Mouse (Mus musculus) liver, embryonic 14.5 days (tissue): Measurements from ENCODE around the gene Smyd1. TPM values are rescaled to one million over a fixed set of nuclear protein-coding genes. Genes with fewer than 3 reads are reported as not detected.

Source experiments
- ATAC-seq: fragments of 200-750 bp; cut with Nextera tagmentation; 2 replicates; pipeline ENCODE4 v1.8.0; 2017; ENCODE audit warnings: moderate number of reproducible peaks, mild to moderate bottlenecking, moderate library complexity; ENCODE audit not compliant: insufficient read depth
- DNase-seq, 3 experiments: peaks; one replicate each; pipeline ENCODE4 v3.0.0-alpha.2; 2012 to 2013; ENCODE audit warnings: low read depth in 3 of 3, low spot score in 3 of 3
- H3K27ac ChIP-seq: fragments of 300-500 bp; sonication (generic); 2 replicates; pipeline ENCODE4 v1.5.1; 2014; ENCODE audit warnings: moderate library complexity, mild to moderate bottlenecking, control low read depth, inconsistent platforms
- H3K27me3 ChIP-seq: fragments of 300-500 bp; sonication (generic); 2 replicates; pipeline ENCODE4 v1.6.1; 2014; ENCODE audit warnings: mild to moderate bottlenecking, low read length, moderate library complexity; ENCODE audit not compliant: control insufficient read depth, insufficient read depth
- H3K36me3 ChIP-seq: fragments of 300-500 bp; sonication (generic); replicated peaks from 2 replicates; pipeline ENCODE4 v1.6.1; 2014; ENCODE audit warnings: low read depth; ENCODE audit not compliant: control insufficient read depth, insufficient read depth
- H3K4me1 ChIP-seq, 2 experiments: fragments of 200-500 bp in 1 of 2; fragments of 300-500 bp in 1 of 2; sonication (generic) in 1 of 2; replicated peaks; 2 replicates each; pipeline ENCODE4 v1.6.1; 2012 to 2014; ENCODE audit warnings: antibody characterized with exemption in 1 of 2, inconsistent platforms in 1 of 2, low read length in 1 of 2; ENCODE audit not compliant: control insufficient read depth in 2 of 2, insufficient read depth in 2 of 2
- H3K4me2 ChIP-seq: fragments of 300-500 bp; sonication (generic); 2 replicates; pipeline ENCODE4 v1.6.1; 2014; ENCODE audit warnings: low read depth, mild to moderate bottlenecking, control low read depth, moderate library complexity
- H3K4me3 ChIP-seq, 2 experiments: fragments of 200-500 bp in 1 of 2; fragments of 300-500 bp in 1 of 2; sonication (generic) in 1 of 2; 2 replicates each; pipeline ENCODE4 v1.5.1; 2012 to 2014; ENCODE audit warnings: low read depth in 2 of 2, low read length in 2 of 2, mild to moderate bottlenecking in 2 of 2, control low read depth in 1 of 2, inconsistent platforms in 1 of 2, moderate library complexity in 1 of 2; ENCODE audit not compliant: insufficient read depth in 1 of 2
- H3K9ac ChIP-seq: fragments of 300-500 bp; sonication (generic); replicated peaks from 2 replicates; pipeline ENCODE4 v1.6.1; 2014; ENCODE audit warnings: mild to moderate bottlenecking, control low read depth, moderate library complexity
- H3K9me3 ChIP-seq: fragments of 300-500 bp; sonication (generic); 2 replicates; pipeline ENCODE4 v1.6.1; 2016; ENCODE audit warnings: low read length, mixed read lengths; ENCODE audit not compliant: control insufficient read depth
- CTCF ChIP-seq: IDR thresholded peaks from 2 replicates; pipeline ENCODE4 v1.5.1; 2016; ENCODE audit warnings: antibody characterized with exemption, low read depth, control low read depth
- EP300 ChIP-seq: IDR thresholded peaks from 2 replicates; pipeline ENCODE4 v1.6.1; 2016; ENCODE audit warnings: antibody characterized with exemption, low read depth
- WGBS: fragments of 180-500 bp; shearing (Covaris S2); extraction: QIAGEN DNeasy Blood & Tissue Kit; methylation state at CpG from one replicate; pipeline ENCODE4 v1.1.7; 2014; ENCODE audit not compliant: insufficient replicate concordance; 5-methylcytosine and 5-hydroxymethylcytosine counted together
- polyA plus RNA-seq, 2 experiments: library from polyadenylated mRNA; depleted of rRNA in 1 of 2; stranded (reverse) in 1 of 2; unstranded in 1 of 2; fragments of >200 nt; fragmentation: Nextera tagmentation in 1 of 2; extraction: Ambion mirVana in 1 of 2; gene quantifications; 2 replicates each; pipeline versions ENCODE4 v1.2.1 to v1.2.3; 2012 to 2014

The Smyd1 gene
- polyA plus RNA-seq, 2 experiments = 0.08 to 0.11 TPM

DNA sequence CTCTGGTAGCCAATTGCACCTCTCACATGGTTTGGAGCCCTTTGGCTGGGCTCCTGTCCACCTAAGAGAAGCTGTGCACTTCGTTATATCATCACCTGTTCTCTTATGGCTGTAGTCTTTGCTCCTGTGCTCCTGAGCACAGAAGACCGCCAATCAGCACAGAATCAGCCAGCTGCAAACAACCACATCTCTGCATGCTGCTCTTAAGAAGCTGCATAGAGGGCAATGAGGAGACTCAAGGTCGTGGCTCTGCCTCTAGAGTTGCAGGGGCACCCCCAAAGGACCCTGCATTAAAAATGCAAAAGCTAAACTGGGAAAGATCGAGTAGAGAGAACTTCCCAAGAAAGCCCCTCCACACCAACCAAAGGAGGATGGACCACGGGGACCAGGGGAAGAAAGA, 38.7 kb upstream of the Smyd1 start:
- Histone ChIP-seq H3K4me3 (no peak overlapping the region), H3K36me3 (no peaks in the 10 kb centered on the region), H3K9ac (no peak overlapping the region), H3K27me3 (no peaks in the 10 kb centered on the region), H3K4me1 (no peaks in the 10 kb centered on the region), H3K9me3 (no peaks in the 10 kb centered on the region), H3K4me2 (no peak overlapping the region), H3K27ac (no peak overlapping the region)
- ATAC-seq = no peak
- 41% methylated on average over 5 of the region's 5 CpGs for WGBS
- no peak for DNase-seq
- TF ChIP-seq EP300 (no peak), CTCF (no peak)

DNA sequence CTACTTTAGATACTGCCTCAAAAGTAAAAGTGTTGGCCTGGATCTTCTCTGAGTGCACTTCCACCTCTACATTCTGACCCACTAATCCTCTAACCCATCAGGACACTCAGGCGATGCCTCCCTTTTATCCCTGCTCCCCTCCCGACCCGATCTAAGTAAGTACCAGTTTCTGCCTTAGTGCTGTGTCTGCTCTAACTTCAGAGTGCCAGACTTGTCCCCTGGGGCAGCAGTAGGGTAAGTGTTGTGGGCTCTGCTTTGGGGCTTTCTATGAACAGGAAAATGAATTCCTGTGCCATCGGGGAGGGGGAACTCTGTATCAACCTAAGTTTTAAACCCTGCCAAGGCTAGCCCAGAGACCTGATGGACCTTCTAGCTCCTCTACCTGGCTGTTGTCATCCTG, 38.2 kb upstream of the Smyd1 start:
- no peak overlapping the region for H3K4me3 ChIP-seq
- no peaks in the 10 kb centered on the region for H3K36me3 ChIP-seq
- H3K27ac ChIP-seq = no peak overlapping the region
- WGBS = 68% methylated on average over 4 of the region's 4 CpGs
- DNase-seq = no peak
- no peaks in the 10 kb centered on the region for H3K4me1 ChIP-seq
- no peaks in the 10 kb centered on the region for H3K27me3 ChIP-seq
- ATAC-seq = no peak
- H3K9ac ChIP-seq = no peak overlapping the region
- TF ChIP-seq EP300 (no peak), CTCF (no peak)
- H3K9me3 ChIP-seq = no peaks in the 10 kb centered on the region
- H3K4me2 ChIP-seq = no peak overlapping the region

DNA sequence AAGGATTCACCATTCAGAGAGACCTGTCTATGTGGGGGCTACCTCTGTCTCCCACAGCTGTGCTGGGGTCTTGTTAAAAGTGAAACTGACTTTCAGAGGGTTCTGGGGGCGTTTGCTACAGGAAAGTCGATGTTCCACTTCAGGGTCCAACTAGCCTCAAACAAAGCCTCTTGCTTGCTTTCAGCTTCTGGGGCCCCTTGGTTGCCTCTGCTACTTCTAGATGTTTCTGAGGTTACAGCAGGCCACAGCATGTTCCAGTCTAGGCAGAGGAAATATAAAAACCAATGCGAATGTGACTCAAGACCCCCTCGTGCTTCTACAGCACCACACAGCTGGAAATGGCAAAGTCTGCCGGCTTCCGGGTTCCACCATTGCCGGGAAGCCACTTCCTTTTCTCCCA, 35.5 kb upstream of the Smyd1 start:
- no peak overlapping the region for H3K27ac ChIP-seq
- H3K9me3 ChIP-seq = no peaks in the 10 kb centered on the region
- TF ChIP-seq CTCF (no peak), EP300 (no peak)
- no peak overlapping the region for H3K4me3 ChIP-seq
- H3K4me2 ChIP-seq = no peak overlapping the region
- ATAC-seq (no peak), DNase-seq (no peak)
- no peaks in the 10 kb centered on the region for H3K27me3 ChIP-seq
- no peak overlapping the region for H3K9ac ChIP-seq
- H3K36me3 ChIP-seq = no peaks in the 10 kb centered on the region
- 69% methylated on average over 7 of the region's 7 CpGs for WGBS
- no peaks in the 10 kb centered on the region for H3K4me1 ChIP-seq

DNA sequence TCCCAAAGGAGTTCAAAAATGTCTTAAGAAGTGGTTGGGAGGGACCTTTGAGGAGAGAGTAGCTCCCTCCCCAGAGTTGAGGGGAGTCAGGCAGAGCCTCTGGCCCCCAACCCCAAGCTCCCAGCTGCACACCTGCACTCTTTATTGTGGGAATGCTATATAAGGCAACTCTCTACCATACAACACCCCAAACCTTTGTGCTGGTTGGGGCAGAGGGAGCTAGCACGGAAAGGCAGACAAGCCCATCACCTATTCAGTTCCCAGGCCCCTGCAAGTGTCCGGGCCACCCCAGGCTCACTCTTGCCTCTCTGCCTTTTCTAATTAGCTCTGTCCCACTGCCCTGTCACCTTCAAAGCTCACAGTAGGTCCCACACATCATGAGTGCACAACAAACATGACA, 31.7 kb upstream of the Smyd1 start:
- WGBS = 54% methylated on average over 2 of the region's 2 CpGs
- Histone ChIP-seq H3K9ac (no peak overlapping the region), H3K27me3 (no peaks in the 10 kb centered on the region), H3K4me3 (no peak overlapping the region), H3K9me3 (no peaks in the 10 kb centered on the region), H3K36me3 (no peaks in the 10 kb centered on the region), H3K4me1 (no peaks in the 10 kb centered on the region), H3K27ac (no peak overlapping the region), H3K4me2 (no peak overlapping the region)
- TF ChIP-seq EP300 = no peak
- ATAC-seq = no peak
- no peak for DNase-seq

DNA sequence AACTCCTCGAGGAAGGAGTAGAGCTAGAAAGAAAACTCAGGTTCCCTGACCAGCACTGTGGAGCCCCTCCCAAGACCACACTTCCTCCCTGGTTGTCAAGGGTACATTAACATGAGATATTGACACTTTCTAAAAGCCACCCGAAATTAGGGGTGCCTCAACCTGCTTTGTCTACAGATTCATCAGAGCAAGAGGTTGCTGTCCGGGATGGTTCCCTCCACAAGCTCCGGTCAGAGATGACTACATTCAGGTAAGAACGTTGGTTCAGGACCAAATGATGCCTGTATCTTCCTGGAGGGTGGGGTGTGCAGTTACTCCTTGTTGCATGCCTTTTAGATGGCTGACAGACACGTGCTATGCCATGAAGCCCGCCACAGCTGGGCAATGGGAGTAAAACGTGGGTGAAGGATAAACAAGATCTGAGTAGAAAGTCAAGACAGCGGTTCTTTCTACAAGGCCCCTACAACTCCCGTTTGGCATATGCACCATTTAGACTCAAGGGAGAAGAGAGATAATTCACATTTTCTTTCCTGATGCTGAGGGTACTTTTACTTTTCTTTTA, 30.9 kb upstream of the Smyd1 start:
- WGBS = 58% methylated on average over 10 of the region's 10 CpGs
- TF ChIP-seq EP300 = no peak
- TF ChIP-seq CTCF = no peak
- Histone ChIP-seq H3K27ac (no peak overlapping the region), H3K9ac (no peak overlapping the region), H3K27me3 (no peaks in the 10 kb centered on the region), H3K4me3 (no peak overlapping the region), H3K4me2 (no peak overlapping the region), H3K4me1 (no peaks in the 10 kb centered on the region), H3K9me3 (no peaks in the 10 kb centered on the region), H3K36me3 (no peaks in the 10 kb centered on the region)
- DNase-seq (no peak), ATAC-seq (no peak)
